Mouse (Mus musculus) cerebellum, adult 11 months (tissue): ENCODE results near the gene Cfap298.

Experiments used
- DNase-seq: peaks from one replicate; pipeline ENCODE4 v3.0.0; 2022

The Cfap298 gene

GRCm38 (mm10) chr16:90934687-90935328 is at the start of gene Cfap298:
Cfap298 (minus strand) TSS chr16:90935114.
- DNase-seq: peak; percentile 89

DNA sequence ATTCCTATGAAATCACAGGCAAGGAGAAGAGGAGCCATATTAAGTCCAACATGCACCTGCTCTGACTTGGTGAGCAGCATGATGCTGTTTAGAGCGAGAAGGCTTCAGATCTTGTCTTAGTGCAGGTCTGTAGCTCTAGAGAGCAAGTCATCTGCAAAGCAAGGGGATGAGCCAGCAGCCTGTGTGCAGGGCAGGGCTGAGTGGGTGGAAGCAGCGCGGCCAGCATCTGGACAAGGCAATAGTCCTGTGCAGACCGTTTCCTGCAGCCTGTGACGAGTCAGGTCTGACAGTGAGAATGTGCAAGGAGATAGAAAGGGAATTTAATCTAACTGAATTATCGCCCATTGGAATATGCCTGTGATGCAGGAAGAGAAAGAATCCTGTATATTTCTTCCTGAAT is 36.1 kb upstream of the Cfap298 start:
- DNase-seq: no peak

- no peak for DNase-seq
Measured at GRCm38 (mm10) chr16:90966241-90966640, 31.3 kb upstream of the Cfap298 start.

GRCm38 (mm10) chr16:90964302-90964701 is 29.4 kb upstream of the Cfap298 start:
- no peak for DNase-seq

DNA sequence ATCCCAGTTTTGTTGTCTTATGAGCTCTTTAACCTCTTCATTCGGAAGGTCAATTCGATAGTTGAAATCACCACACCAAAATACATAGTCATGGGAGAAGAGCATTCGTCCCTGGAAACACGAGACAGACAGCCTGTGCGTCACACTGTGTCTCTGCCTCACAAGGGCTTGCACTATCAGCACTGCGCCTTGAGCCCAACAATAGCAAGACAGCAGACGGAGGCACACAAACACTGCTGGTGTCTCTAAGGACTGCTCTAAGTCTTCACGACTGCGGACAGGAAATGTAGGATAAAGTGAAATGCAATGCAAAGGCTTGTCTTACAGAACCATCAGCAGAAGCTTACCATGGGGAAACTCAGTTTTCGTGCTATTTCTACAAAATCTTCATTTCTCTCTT is 29.0 kb upstream of the Cfap298 start:
- no peak for DNase-seq

- DNase-seq: no peak
Measured at GRCm38 (mm10) chr16:90963231-90963630, 28.3 kb upstream of the Cfap298 start.

GRCm38 (mm10) chr16:90958301-90959085 is 23.6 kb upstream of the Cfap298 start:
- no peak for DNase-seq

DNA sequence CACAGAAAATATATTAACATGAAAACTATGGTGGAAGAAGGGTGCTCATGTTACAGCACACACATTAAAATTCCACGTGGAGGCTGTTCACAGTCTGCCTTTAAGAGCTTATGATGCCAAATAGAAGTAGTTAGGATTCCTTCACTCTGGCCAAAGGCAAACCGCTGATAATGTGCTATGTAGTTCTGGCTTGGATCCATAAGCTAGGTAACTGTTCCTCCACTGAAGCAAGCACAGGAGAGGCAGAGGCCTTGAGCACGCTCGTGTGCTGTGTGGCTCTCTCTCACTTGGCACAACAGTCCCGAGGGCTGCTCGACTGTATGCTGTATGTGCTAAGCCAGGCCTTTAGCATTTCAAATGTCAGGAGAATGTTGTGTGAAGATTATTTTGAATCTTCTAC is 20.6 kb upstream of the Cfap298 start:
- DNase-seq: no peak

DNA sequence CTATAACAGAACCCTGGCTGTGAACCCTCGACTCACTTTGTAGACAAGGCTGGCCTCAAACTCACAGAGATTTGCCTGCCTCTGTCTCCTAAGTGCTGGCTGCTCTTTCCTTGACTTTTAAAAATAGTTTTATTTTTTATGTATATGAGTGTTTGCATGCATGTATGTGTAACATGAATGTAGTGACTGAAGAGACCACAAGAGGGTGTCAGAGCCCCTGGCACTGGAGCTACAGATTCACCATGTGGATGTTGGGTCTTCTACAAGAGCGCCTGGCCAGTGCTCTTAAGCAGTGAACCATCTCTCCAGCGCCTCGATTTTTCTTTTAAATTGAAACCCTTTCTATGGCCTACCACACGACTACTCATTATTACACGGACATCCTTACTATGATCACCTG is 18.9 kb upstream of the Cfap298 start:
- DNase-seq: no peak

- no peak for DNase-seq
Measured at GRCm38 (mm10) chr16:90953147-90953546, 18.2 kb upstream of the Cfap298 start.

DNA sequence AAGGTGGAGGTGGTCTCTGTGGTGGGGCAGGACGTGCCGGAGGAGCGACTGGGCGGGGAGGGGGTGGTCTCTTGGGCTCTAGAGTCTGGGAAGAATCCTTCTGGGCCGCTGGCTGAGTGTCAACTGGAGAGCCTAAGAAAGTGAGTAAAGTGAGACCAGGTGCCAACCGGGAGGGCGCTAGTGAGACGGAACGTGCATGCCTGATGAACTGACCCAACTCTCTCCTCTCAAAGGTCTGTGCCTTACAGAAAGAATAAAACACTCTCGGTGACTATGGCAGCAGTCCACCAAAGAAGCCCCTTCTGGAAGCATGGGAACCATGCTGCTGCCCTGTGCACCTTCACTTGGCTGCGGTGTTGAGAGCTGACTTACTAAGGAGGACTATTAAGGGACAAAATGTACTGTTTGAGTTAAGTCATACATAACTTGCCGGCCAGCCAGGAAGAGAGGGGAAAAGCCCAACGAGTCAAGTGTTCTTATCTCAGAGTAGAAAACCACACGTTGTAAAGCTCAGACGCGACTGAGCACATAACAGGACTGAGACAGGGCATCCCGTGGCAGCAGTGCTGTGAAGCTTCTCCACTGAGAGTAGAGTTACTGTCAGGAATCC is 15.5 kb upstream of the Cfap298 start:
- no peak for DNase-seq

GRCm38 (mm10) chr16:90946977-90947376 is 12.1 kb upstream of the Cfap298 start:
- DNase-seq: no peak

GRCm38 (mm10) chr16:90941246-90941645 is 6.3 kb upstream of the Cfap298 start:
- DNase-seq: no peak

- DNase-seq: peak; percentile 59
Measured at GRCm38 (mm10) chr16:90934193-90934686, 674 bp downstream of the Cfap298 start.

- DNase-seq: no peak
Measured at GRCm38 (mm10) chr16:90933534-90934176, 1.3 kb downstream of the Cfap298 start.

- DNase-seq: no peak
Measured at GRCm38 (mm10) chr16:90927446-90927845, 7.5 kb downstream of the Cfap298 start.

GRCm38 (mm10) chr16:90925461-90925860 is 9.5 kb downstream of the Cfap298 start:
- peak; percentile 36 for DNase-seq

DNA sequence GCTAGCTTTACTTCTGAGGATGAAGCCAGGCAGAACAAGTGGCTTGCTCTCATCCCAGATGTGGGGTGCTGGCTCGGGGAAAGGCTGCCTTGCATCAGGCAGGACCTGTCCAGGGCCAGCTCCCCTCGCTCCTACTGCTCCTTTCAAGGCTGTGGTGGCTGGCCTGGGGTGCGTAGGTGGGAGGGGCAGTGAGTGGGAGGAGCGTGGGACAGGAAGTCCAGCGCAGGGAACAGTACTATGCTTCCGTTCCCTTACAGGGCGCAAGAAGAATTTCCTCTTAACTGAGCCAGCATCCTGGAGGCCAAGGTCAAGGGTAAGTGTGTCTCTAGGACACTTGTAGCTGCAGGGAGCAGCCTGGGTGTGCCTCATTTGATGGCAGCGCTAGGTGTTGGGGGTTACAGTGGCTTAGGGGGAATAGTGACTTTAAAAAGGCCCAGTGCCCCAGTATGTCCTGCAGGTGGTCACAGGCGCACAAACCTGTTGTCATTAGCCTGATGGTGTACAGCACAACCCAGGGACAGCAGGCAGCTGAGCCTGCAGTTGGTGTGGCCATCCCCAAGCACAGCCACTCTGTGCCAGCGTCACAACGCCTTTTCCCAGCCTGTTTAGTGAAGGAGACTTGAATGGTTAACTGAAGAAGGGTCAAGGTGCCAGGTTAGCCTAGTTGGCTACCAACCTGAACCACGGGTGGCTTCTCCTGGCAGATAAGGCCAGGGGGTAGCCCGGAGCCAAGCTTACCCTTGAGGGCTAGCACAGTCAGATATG is 10.1 kb downstream of the Cfap298 start:
- no peak for DNase-seq

- DNase-seq: peak; percentile 60
Measured at GRCm38 (mm10) chr16:90921471-90922159, 13.3 kb downstream of the Cfap298 start.

DNA sequence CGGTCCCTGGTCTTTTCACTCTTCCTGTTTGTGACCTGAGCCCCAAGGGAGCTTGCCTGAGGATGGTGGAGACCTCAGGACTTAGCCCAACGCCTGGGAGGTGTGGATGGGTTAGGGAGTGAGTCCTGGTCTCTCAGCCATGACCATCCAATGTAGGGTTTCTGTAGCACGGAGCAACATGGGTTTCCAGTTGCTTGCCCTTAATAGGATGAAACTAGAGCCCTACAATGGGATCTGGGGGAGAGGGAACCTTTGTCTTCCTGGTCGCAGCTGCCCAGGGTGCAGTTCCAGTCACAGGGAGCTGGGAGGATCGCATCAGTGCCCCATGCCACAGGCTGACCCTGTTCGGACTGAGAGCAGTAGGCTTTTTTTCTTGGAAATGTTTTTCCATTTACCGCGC is 17.8 kb downstream of the Cfap298 start:
- DNase-seq: no peak

DNA sequence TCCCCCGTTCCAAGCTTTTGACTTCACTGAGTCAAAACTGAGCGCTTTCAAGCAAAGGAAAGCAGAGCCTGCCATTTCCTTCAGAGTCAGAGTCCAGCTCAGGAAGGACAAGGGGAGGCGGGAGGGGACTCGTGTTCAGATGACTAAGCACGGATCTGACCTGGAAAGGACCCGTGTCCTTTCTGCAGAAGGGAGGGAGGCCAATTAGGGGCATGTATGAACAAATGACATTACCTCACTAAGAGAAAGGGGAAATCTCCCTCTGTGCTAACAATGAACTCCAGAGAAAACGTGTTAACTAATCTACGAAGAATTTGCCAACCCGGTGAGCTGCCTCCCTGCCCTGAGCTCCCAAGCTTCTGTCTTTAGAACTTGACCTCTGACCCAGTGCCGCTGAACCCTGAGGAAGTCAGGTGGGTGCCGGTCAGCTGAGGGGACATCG is 18.9 kb downstream of the Cfap298 start:
- DNase-seq: no peak

- no peak for DNase-seq
Measured at GRCm38 (mm10) chr16:90911766-90912165, 23.1 kb downstream of the Cfap298 start.
